Mouse (Mus musculus) liver, embryonic 11.5 days (tissue): ENCODE data around the gene Kdm4b. TPM values are rescaled to one million over a fixed set of nuclear protein-coding genes. Genes with fewer than 3 reads are reported as not detected.

Source experiments
- ATAC-seq: fragments of 200-750 bp; cut with Nextera tagmentation; replicated peaks from 2 replicates; pipeline ENCODE4 v1.8.0; 2017; ENCODE audit warnings: moderate number of reproducible peaks, mild to moderate bottlenecking, moderate TSS enrichment, moderate library complexity; ENCODE audit not compliant: low FRiP score
- DNase-seq: peaks from one replicate; pipeline ENCODE4 v3.0.0-alpha.2; 2017; ENCODE audit warnings: low spot score
- H3K27ac ChIP-seq: fragments of 300-500 bp; sonication (generic); 2 replicates; pipeline ENCODE4 v1.5.1; 2014; ENCODE audit warnings: mild to moderate bottlenecking, low read depth, low read length, control low read depth
- H3K27me3 ChIP-seq: fragments of 300-500 bp; sonication (generic); replicated peaks from 2 replicates; pipeline ENCODE4 v1.6.1; 2014; ENCODE audit warnings: low read length, mixed read lengths; ENCODE audit not compliant: control insufficient read depth, insufficient read depth
- H3K36me3 ChIP-seq: fragments of 300-500 bp; sonication (generic); 2 replicates; pipeline ENCODE4 v1.6.1; 2014; ENCODE audit warnings: mild to moderate bottlenecking, low read length, moderate library complexity, mixed read lengths; ENCODE audit not compliant: control insufficient read depth, insufficient read depth
- H3K4me1 ChIP-seq: fragments of 300-500 bp; sonication (generic); replicated peaks from 2 replicates; pipeline ENCODE4 v1.6.1; 2014; ENCODE audit warnings: low read length, mixed read lengths; ENCODE audit not compliant: control insufficient read depth, insufficient read depth
- H3K4me2 ChIP-seq: fragments of 300-500 bp; sonication (generic); 2 replicates; pipeline ENCODE4 v1.6.1; 2014; ENCODE audit warnings: mild to moderate bottlenecking, control low read depth, moderate library complexity
- H3K4me3 ChIP-seq: fragments of 300-500 bp; sonication (generic); 2 replicates; pipeline ENCODE4 v1.5.1; 2014; ENCODE audit warnings: low read depth, low read length, control low read depth
- H3K9ac ChIP-seq: fragments of 300-500 bp; sonication (generic); 2 replicates; pipeline ENCODE4 v1.6.1; 2014; ENCODE audit warnings: low read depth, low read length, control low read depth
- H3K9me3 ChIP-seq: fragments of 300-500 bp; sonication (generic); 2 replicates; pipeline ENCODE4 v1.6.1; 2016; ENCODE audit warnings: low read length, inconsistent platforms, mixed read lengths; ENCODE audit not compliant: control insufficient read depth
- WGBS: fragments of 180-500 bp; shearing (Covaris S2); extraction: QIAGEN DNeasy Blood & Tissue Kit; methylation state at CpG from one replicate; pipeline ENCODE4 v1.1.7; 2014; 5-methylcytosine and 5-hydroxymethylcytosine counted together
- polyA plus RNA-seq: library from polyadenylated mRNA; unstranded; fragments of >200 nt; fragmentation: Nextera tagmentation; extraction: Ambion mirVana; gene quantifications from 2 replicates; pipeline ENCODE4 v1.2.1, GENCODE M21; 2014

Gene Kdm4b
- polyA plus RNA-seq, 1 experiment from 2014 or later = 24.3 TPM

DNA sequence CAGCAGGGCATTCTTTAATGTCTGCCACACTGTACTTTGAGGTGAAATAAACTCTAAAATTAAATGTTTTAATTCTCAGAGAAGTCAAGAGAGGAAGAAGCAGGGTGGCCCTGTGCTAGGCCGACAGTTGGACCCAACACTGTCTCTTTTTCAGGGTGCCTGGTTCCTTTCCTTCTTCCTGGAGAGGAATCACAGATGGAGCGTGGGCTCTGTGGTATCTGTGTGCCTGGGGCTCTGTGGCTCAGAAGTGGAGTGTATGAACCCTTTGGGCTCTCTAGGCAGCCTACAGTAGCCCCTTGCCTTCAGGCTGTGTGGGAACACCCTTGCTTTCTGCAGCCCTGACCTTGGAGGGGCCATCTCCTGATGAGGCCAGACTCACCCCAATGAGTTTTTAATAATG is 35.7 kb downstream of the Kdm4b start:
- H3K9ac ChIP-seq = no peak overlapping the region
- H3K4me3 ChIP-seq = no peak overlapping the region
- 85% methylated on average over 2 of the region's 2 CpGs for WGBS

DNA sequence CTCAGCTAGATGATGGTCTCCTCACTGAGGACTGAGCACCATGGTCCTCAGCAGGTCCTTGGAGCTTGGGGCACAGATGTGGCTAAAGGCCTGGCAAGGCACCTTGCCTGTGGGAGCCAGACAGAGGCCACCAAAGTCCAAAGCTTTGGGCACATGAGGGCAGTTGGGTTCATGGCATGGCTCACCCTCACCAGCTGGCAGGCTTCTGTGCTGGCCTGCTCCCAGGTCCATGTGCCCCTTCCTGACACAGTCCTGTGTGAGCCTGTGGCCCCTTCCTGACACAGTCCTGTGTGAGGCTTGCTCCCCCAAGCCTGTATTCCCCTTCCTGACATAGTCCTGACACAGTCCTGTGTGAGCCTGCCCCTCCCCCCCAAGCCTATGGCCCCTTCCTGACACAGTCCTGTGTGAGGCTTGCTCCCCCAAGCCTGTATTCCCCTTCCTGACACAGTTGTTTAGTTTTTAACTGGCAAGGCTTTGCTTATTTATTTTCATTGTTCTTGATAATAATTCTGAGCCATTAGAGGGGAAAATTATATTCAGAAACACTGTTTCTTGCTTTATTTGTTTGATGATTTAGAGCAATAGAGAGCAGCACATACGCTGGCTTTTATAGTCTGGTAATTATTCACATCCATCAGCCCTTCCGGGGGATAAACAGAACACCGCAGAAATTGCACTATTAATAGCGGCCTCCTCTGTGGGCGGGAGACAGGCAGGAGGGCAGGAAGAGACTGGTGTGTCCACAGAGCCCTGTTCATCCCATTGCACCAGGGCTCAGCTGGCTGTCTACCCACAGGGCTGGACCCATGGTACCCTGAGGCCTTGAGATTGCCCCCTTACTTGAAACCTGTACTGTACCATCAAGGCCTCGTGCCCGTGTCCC is 40.2 kb downstream of the Kdm4b start:
- ATAC-seq (peak; percentile 42; the same call in 1 of the 2 replicates), DNase-seq (no peak)
- Histone ChIP-seq H3K4me1 (0 out of 2 replicates have a peak, but pooled peaks cover 4% of the 10 kb centered on the region), H3K36me3 (peaks cover 11% of the 10 kb centered on the region), H3K4me2 (no peak overlapping the region), H3K27me3 (no peaks in the 10 kb centered on the region), H3K27ac (peak overlapping the region; percentile 52), H3K9me3 (no peaks in the 10 kb centered on the region), H3K9ac (no peak overlapping the region), H3K4me3 (no peak overlapping the region)
- 61% methylated on average over 7 of the region's 7 CpGs for WGBS

More for the DNA sequence above, 35.7 kb downstream of the Kdm4b start:
- ATAC-seq (no peak), DNase-seq (no peak)
- Histone ChIP-seq H3K27me3 (no peaks in the 10 kb centered on the region), H3K4me1 (0 out of 2 replicates have a peak, but pooled peaks cover 4% of the 10 kb centered on the region), H3K36me3 (peaks cover 9% of the 10 kb centered on the region), H3K27ac (no peak overlapping the region), H3K4me2 (no peak overlapping the region), H3K9me3 (no peaks in the 10 kb centered on the region)

DNA sequence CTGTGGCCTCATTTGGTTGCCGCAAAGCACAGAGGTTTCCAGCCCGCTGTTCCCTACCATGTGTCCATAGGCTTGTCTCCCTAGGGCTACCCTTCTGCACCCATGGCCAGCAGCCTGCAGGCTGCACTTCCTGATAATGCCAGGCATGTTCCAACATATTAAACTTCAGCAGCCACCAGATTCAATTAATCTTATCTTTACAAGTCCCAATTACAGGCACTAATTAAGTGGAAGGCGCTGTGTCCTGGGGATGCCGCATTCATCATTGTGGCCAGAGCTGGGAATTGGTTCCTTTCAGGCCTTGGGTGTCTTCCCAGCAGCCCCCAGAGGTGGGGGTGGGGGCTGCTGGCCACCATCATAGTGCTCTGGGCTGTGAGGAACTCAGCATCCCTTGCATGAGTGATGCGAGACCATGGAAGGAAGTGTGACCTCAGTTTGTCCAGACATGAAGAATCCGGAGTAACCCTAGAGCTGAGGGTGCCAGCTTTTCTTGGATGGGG is 42.5 kb downstream of the Kdm4b start:
- no peak overlapping the region for H3K4me2 ChIP-seq
- no peak overlapping the region for H3K4me3 ChIP-seq
- no peak for ATAC-seq
- peaks cover 7% of the 10 kb centered on the region for H3K36me3 ChIP-seq
- H3K27me3 ChIP-seq = no peaks in the 10 kb centered on the region
- H3K9ac ChIP-seq = no peak overlapping the region
- no peak for DNase-seq
- 87% methylated on average over 6 of the region's 6 CpGs for WGBS
- 0 out of 2 replicates have a peak, but pooled peaks cover 4% of the 10 kb centered on the region for H3K4me1 ChIP-seq
- H3K9me3 ChIP-seq = no peaks in the 10 kb centered on the region
- no peak overlapping the region for H3K27ac ChIP-seq

DNA sequence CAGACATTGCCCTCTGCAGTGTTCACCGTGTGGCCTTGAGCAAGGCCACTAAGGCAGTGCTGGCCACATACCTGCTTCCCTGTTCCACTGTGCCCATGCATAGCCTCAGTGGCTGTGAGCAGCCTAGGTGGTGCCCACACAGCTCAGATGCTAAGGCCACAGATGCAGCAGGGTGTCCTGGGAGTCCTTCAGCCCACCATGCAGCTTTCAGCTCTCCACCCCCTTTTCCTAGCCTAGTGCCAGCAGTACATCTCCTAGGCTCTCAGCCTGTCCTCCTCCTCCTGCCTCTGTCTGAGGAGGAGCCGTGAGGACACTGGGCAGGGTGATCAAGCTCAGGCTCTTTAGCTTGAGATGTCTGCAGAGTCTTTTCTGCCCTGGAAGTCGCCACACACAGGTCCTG is 44.2 kb downstream of the Kdm4b start:
- WGBS = 90% methylated on average over 3 of the region's 3 CpGs
- DNase-seq (no peak), ATAC-seq (no peak)
- peaks cover 7% of the 10 kb centered on the region for H3K36me3 ChIP-seq
- no peaks in the 10 kb centered on the region for H3K27me3 ChIP-seq
- H3K9ac ChIP-seq = no peak overlapping the region
- no peak overlapping the region for H3K4me3 ChIP-seq
- no peak overlapping the region for H3K4me2 ChIP-seq
- peaks cover 4% of the 10 kb centered on the region; the same call in 1 of the 2 replicates for H3K4me1 ChIP-seq
- H3K27ac ChIP-seq = no peak overlapping the region
- no peaks in the 10 kb centered on the region for H3K9me3 ChIP-seq

DNA sequence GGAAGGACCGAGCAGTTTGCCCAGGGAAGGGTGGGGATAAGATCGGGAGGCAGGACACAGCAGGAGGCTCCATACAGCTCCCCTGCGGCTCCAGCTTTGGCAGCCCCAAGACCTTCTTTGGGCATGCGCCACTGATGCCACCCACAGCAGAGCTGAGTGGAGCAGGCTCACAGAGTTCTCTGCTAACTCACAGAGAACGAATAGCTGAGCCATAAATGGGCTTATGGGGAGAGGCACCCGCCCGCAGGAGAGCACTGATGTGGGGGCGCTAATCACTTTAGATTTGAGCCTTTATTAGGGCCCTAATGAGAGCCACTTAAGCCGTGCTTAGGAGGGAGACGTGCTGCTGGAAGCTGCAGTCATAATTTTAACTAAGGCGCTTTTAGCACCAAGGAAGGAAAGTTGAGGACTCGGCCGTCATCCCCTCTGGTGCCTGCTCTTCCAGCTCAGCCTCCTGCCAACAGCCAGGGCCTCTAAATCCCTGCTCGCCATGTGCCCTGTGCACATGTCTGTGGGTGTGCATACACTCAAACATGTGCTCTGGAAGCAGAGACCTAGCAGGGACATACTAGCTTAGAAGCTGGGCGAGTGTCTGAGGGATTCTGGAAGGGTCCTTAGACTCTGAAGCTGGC is 45.3 kb downstream of the Kdm4b start:
- no peak overlapping the region for H3K9ac ChIP-seq
- H3K36me3 ChIP-seq = peaks cover 11% of the 10 kb centered on the region
- no peaks in the 10 kb centered on the region for H3K9me3 ChIP-seq
- no peak for DNase-seq
- H3K27me3 ChIP-seq = no peaks in the 10 kb centered on the region
- WGBS = 81% methylated on average over 15 of the region's 15 CpGs
- H3K4me1 ChIP-seq = no peaks in the 10 kb centered on the region; the same call in 1 of the 2 replicates
- H3K4me3 ChIP-seq = no peak overlapping the region
- ATAC-seq = no peak
- H3K27ac ChIP-seq = no peak overlapping the region
- H3K4me2 ChIP-seq = no peak overlapping the region

DNA sequence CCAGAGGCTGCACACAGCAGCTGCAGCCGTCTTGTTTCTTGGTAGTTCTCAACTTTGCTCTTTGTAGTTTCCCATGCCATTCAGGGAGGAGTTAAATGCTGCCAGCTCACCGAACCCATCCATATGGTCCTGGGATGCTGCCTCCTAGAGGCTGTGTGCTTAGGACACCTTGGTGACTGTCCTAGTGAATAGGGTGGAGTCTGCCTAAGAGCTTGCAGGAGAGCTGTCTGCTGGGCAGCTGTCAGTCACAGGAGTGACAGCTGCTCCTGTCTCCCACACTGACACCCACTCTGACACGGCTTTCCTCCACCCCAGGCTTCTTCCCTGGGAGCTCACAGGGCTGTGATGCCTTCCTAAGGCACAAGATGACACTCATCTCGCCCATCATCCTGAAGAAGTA is 46.2 kb downstream of the Kdm4b start:
- Histone ChIP-seq H3K4me2 (no peak overlapping the region), H3K27ac (no peak overlapping the region), H3K36me3 (peaks cover 15% of the 10 kb centered on the region), H3K9ac (no peak overlapping the region), H3K4me1 (no peaks in the 10 kb centered on the region; the same call in 1 of the 2 replicates), H3K27me3 (no peaks in the 10 kb centered on the region), H3K9me3 (no peaks in the 10 kb centered on the region), H3K4me3 (no peak overlapping the region)
- 70% methylated on average over 4 of the region's 4 CpGs for WGBS
- ATAC-seq (no peak), DNase-seq (no peak)

DNA sequence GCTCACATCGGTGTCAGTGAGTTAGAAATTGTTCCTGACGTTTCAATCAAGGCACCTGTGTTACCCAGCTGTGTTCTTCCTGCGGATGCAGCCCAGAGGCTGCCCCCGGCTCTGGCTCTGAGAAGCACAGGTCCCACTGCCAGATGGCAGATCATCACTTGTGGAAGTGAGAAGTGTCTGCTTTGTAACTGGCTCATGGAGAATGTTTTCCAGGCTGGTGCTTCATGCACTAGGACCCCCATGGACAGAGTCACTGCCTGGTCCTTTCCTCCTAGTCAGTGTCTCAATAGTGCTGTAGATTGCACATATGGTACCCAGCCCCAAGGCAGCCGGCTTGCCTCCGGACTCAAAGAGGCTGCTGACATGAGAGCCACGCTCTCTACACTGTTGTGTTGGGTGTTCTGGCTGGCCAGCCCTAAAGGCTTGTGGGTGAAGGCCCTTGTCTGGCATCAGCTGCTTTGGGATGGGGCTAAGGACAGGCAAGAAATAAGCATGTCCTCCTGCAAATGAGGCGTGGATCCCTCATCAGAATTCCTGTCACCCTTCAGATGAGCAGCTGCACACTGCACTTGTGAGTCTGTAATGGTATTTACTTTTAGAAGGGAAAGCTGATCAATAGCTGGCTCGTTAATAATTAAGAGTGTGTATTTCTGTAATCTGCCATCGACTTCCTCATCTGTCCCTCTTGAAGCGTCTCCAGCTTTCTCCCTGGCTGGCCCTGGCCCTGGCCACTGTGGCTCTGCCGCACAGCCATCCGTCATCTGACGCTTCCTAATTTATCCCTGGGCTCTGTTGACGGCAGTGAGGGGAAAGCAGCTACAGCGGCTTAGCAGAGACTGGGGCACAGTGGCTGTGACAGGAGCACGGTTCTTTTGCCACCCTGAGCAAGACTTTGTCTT is 47.5 kb downstream of the Kdm4b start:
- no peak overlapping the region for H3K9ac ChIP-seq
- H3K4me1 ChIP-seq = no peaks in the 10 kb centered on the region; the same call in 1 of the 2 replicates
- H3K9me3 ChIP-seq = no peaks in the 10 kb centered on the region
- no peak overlapping the region; the same call in 1 of the 2 replicates for H3K27ac ChIP-seq
- no peak for ATAC-seq
- peaks cover 16% of the 10 kb centered on the region for H3K36me3 ChIP-seq
- H3K27me3 ChIP-seq = no peaks in the 10 kb centered on the region
- WGBS = 78% methylated on average over 17 of the region's 17 CpGs
- DNase-seq = no peak
- no peak overlapping the region for H3K4me2 ChIP-seq
- no peak overlapping the region for H3K4me3 ChIP-seq

DNA sequence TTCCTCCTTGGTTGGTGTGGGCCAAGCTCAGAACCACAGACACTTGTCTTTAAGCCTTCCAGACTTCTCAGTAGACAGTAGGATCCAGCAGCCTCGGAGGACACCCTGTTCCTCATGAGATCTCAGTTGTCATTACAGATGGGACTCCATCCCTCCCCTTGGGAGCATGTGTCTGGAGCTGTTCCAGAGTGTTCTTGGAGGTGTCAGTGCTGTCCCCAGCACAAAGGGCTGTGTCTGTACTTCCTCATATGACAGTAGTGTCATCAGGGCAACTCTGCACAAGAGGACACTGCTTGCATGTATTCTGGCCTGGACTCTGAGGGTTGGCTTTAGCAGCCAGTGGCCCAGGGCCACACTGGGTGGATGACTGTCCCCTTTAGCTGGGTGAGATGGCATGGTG is 49.0 kb downstream of the Kdm4b start:
- peaks cover 16% of the 10 kb centered on the region for H3K36me3 ChIP-seq
- no peak overlapping the region for H3K9ac ChIP-seq
- H3K27me3 ChIP-seq = no peaks in the 10 kb centered on the region
- no peak overlapping the region for H3K4me3 ChIP-seq
- no peak overlapping the region for H3K27ac ChIP-seq
- no peak for DNase-seq
- H3K9me3 ChIP-seq = no peaks in the 10 kb centered on the region
- H3K4me2 ChIP-seq = no peak overlapping the region
- no peak for ATAC-seq
- WGBS = 83% methylated on average over 1 of the region's 1 CpGs
- H3K4me1 ChIP-seq = no peaks in the 10 kb centered on the region; the same call in 1 of the 2 replicates
